Mouse (Mus musculus) lung, embryonic 16.5 days (tissue): ENCODE results near the gene Actr3. TPM values are rescaled to one million over a fixed set of nuclear protein-coding genes. Genes with fewer than 3 reads are reported as not detected.

ENCODE experiments used
- ATAC-seq: fragments of 200-750 bp; cut with Nextera tagmentation; 2 replicates; pipeline ENCODE4 v1.8.0; 2017; ENCODE audit warnings: low read depth, mild to moderate bottlenecking, moderate library complexity
- H3K27ac ChIP-seq: fragments of 300-500 bp; sonication (generic); 2 replicates; pipeline ENCODE4 v1.5.1; 2014; ENCODE audit warnings: mild to moderate bottlenecking, control low read depth, low read length
- H3K27me3 ChIP-seq: fragments of 300-500 bp; sonication (generic); 2 replicates; pipeline ENCODE4 v1.6.1; 2014; ENCODE audit warnings: low read depth, low read length, mixed read lengths; ENCODE audit not compliant: control insufficient read depth, insufficient read depth
- H3K36me3 ChIP-seq: fragments of 300-500 bp; sonication (generic); 2 replicates; pipeline ENCODE4 v1.6.1; 2014; ENCODE audit warnings: low read length; ENCODE audit not compliant: control insufficient read depth, insufficient read depth
- H3K4me1 ChIP-seq: fragments of 300-500 bp; sonication (generic); replicated peaks from 2 replicates; pipeline ENCODE4 v1.6.1; 2014; ENCODE audit warnings: low read length, mixed read lengths; ENCODE audit not compliant: control insufficient read depth, insufficient read depth
- H3K4me2 ChIP-seq: fragments of 300-500 bp; sonication (generic); 2 replicates; pipeline ENCODE4 v1.6.1; 2014; ENCODE audit warnings: low read depth, low read length, control low read depth
- H3K4me3 ChIP-seq: fragments of 300-500 bp; sonication (generic); 2 replicates; pipeline ENCODE4 v1.5.1; 2014; ENCODE audit warnings: mild to moderate bottlenecking, low read length, control low read depth
- H3K9ac ChIP-seq: fragments of 300-500 bp; sonication (generic); 2 replicates; pipeline ENCODE4 v1.6.1; 2014; ENCODE audit warnings: low read length, control low read depth
- H3K9me3 ChIP-seq: fragments of 300-500 bp; sonication (generic); 2 replicates; pipeline ENCODE4 v1.6.1; 2016; ENCODE audit warnings: low read length; ENCODE audit not compliant: control insufficient read depth
- WGBS: fragments of 180-500 bp; shearing (Covaris S2); extraction: QIAGEN DNeasy Blood & Tissue Kit; methylation state at CpG from one replicate; pipeline ENCODE4 v1.1.7; 2014; 5-methylcytosine and 5-hydroxymethylcytosine counted together
- polyA plus RNA-seq: library from polyadenylated mRNA; unstranded; fragments of >200 nt; fragmentation: Nextera tagmentation; extraction: Ambion mirVana; gene quantifications from 2 replicates; pipeline ENCODE4 v1.2.1, GENCODE M21; 2015

Gene Actr3
- polyA plus RNA-seq, 1 experiment from 2014 or later = 329 TPM

DNA sequence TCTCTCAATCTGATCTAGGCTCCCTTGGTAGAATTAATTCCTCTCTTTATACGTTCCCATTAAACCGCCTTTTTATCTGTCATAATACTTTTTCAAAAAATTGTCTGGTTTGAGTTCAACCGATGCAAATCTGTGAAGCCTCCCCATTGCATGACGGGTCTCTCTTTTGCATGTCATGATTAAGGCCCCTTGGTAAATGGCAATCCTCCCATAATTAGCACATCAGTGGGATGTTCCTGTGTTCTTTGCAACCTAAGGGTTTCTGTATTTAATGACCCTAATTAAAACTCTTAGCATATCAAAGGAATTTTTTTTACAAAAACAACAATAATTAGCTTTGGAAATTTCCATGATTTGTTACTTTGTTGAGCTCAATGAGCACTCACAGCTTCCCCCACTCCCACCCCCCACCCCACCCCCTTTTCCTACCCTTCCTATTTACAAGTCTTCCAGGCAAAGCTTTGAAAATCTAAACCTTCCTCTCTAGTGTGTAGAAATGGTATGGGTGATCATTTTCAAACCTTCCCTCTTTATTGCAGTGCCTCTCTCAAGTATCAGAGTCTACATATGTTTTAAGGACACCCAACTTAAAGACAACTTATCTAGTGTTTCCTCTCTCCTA is 84.0 kb downstream of the Actr3 start:
- H3K27ac ChIP-seq = no peak overlapping the region
- WGBS = 88% methylated on average over 4 of the region's 4 CpGs
- H3K4me1 ChIP-seq = no peaks in the 10 kb centered on the region
- H3K27me3 ChIP-seq = no peaks in the 10 kb centered on the region
- ATAC-seq = no peak
- no peaks in the 10 kb centered on the region for H3K36me3 ChIP-seq
- H3K4me2 ChIP-seq = no peak overlapping the region
- no peak overlapping the region for H3K4me3 ChIP-seq
- H3K9ac ChIP-seq = no peak overlapping the region
- H3K9me3 ChIP-seq = peaks cover 3% of the 10 kb centered on the region; the same call in 1 of the 2 replicates

DNA sequence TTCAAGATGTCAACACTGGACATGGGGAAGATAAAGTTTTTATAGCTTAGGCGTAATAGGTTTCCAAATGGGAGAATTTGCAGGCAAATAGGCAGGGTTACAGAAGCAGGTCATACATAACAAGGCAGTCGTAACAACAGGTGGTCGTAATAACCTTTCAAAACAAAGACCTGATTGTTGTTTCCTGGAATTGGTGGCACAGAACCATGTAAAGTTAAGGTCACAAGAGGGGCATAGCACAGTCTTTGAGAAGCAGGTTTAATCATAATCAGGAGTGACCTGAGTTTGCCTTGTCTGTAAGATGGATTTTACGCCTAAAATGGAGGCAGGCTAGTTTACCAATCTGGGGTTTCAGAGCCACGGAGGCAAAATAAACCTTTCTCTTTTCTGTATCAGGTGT is 84.7 kb downstream of the Actr3 start:
- peaks cover 3% of the 10 kb centered on the region; the same call in 1 of the 2 replicates for H3K9me3 ChIP-seq
- ATAC-seq = no peak
- H3K4me1 ChIP-seq = no peaks in the 10 kb centered on the region
- no peaks in the 10 kb centered on the region for H3K36me3 ChIP-seq
- H3K27me3 ChIP-seq = no peaks in the 10 kb centered on the region
- H3K9ac ChIP-seq = no peak overlapping the region
- H3K27ac ChIP-seq = no peak overlapping the region
- 83% methylated on average over 5 of the region's 5 CpGs for WGBS
- H3K4me3 ChIP-seq = no peak overlapping the region
- H3K4me2 ChIP-seq = no peak overlapping the region

DNA sequence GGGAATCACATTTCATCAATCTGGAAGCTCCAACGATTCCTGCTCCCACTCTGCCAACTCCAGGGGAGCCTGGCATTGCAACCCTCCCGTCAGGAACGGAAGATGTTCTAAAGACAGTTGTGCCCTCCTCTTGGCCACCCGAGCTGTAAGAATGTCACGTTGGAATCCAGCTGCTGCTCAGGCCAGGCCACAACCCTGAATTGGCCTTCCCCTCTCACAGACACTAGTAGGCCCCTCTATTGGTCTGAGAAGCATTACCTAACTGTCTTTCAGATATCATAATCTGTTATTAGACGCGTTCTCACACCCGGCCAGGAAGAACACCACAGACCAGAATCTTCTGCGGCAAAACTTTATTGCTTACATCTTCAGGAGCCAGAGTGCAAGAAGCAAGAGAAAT is 89.7 kb downstream of the Actr3 start:
- H3K4me3 ChIP-seq = no peak overlapping the region
- H3K9ac ChIP-seq = no peak overlapping the region
- WGBS = 89% methylated on average over 9 of the region's 9 CpGs
- no peak overlapping the region for H3K27ac ChIP-seq
- H3K4me1 ChIP-seq = no peaks in the 10 kb centered on the region
- no peaks in the 10 kb centered on the region for H3K27me3 ChIP-seq
- H3K36me3 ChIP-seq = no peaks in the 10 kb centered on the region
- ATAC-seq = no peak
- H3K9me3 ChIP-seq = peaks cover 3% of the 10 kb centered on the region; the same call in 1 of the 2 replicates
- H3K4me2 ChIP-seq = no peak overlapping the region

DNA sequence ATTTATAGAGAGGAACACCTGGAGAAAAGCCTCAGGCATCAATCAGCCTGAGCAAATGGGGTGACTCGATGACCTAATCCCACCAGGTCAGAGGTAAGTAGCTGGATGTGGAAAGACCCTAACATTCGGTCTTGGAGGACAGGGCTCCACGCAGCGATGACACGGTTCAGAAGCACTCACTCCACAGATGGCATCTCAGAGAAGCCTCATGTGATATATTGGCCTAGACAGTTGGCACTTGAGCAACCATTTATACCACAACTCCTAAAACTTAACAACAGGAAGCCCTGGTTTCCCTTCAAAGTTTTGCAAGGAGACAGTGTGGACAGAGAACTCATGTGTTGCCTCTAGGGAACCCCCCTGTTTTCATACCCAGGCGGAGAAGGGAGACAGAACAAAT is 90.1 kb downstream of the Actr3 start:
- no peak for ATAC-seq
- Histone ChIP-seq H3K9ac (no peak overlapping the region), H3K36me3 (no peaks in the 10 kb centered on the region), H3K4me2 (no peak overlapping the region), H3K27me3 (no peaks in the 10 kb centered on the region), H3K9me3 (peaks cover 3% of the 10 kb centered on the region; the same call in 1 of the 2 replicates), H3K4me3 (no peak overlapping the region), H3K4me1 (no peaks in the 10 kb centered on the region), H3K27ac (no peak overlapping the region)
- WGBS = 93% methylated on average over 6 of the region's 6 CpGs

DNA sequence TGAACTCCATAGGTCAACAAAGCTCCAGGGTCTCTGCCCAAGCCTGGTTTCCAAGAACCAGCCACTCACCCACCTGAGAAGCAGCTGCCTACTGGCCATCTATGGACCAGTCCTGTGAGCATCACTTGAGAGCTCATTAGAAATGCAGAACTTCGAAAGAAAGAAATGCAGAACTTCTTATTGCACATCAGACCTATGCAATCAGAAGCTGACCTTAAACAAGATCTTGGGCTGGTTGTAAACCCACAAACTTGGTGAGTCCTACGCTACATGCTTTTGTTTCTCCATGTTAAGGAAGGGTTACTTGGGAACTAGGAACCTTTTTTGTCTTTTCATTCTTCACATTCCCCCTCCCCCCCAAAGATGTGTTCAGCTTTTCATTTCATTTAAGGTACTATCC is 92.4 kb downstream of the Actr3 start:
- no peaks in the 10 kb centered on the region for H3K36me3 ChIP-seq
- H3K27ac ChIP-seq = no peak overlapping the region
- ATAC-seq = no peak
- H3K4me2 ChIP-seq = no peak overlapping the region
- no peak overlapping the region for H3K4me3 ChIP-seq
- no peaks in the 10 kb centered on the region for H3K27me3 ChIP-seq
- WGBS = 75% methylated on average over 2 of the region's 2 CpGs
- H3K4me1 ChIP-seq = no peaks in the 10 kb centered on the region
- no peak overlapping the region for H3K9ac ChIP-seq
- H3K9me3 ChIP-seq = no peaks in the 10 kb centered on the region

Other genes with a start within 250 kb of the Actr3 start
- gene Slc35f5, start 124.9 kb upstream of the Actr3 start, polyA plus RNA-seq = 52.4 and 53.0 TPM in 2 replicates
- 4.6 and 4.9 TPM in 2 replicates for gene Gpr39, start 241.3 kb upstream of the Actr3 start, polyA plus RNA-seq